11 mouse cellular contexts compared by ENCODE assay signal in genomic region chr10:108191381-108191787, GRCm38 (mm10). TPM values are rescaled to one million over a fixed set of nuclear protein-coding genes. Genes with fewer than 3 reads are reported as not detected.
DNase-seq lines count a peak whose midpoint lies in the region; ATAC-seq and TF ChIP-seq lines count a peak whose summit lies in the region.
"Had no signal": no experiment of that assay in that cellular context is flagged by ENCODE, and none has a peak within 500 bp of the region (broad histone marks: within the 10 kb centered on the region; RNA-seq: fewer than 3 reads in every experiment).

No protein-coding gene starts in this region.

- no peak overlapping the region for H3K9ac ChIP-seq in liver, embryonic 15.5 days
- H3K9ac ChIP-seq: limb, embryonic 15.5 days had no signal

- peak overlapping the region; percentile 14; the same call in 1 of the 2 replicates for H3K4me2 ChIP-seq in liver, embryonic 15.5 days
- H3K4me2 ChIP-seq: limb, embryonic 15.5 days had no signal

- peak; percentile 18 for DNase-seq in kidney, adult 9 months
- DNase-seq in kidney, postnatal 14 days = no peak
- peak; percentile 90 for DNase-seq in A20 (ENCODE audit: low read depth, low spot score)
- peak; percentile 36 for DNase-seq in G1E (ENCODE audit: low spot score)
- no peak for DNase-seq in embryo, embryonic 9.5 days (ENCODE audit: extremely low spot score)
- no peak for DNase-seq in testis, postnatal 10 days (ENCODE audit: low spot score)
- DNase-seq: embryo, embryonic 11 days; kidney, adult 8-10 months had no signal

- no peaks in the 10 kb centered on the region for H3K27me3 ChIP-seq in G1E (ENCODE audit: insufficient read depth, low read length)
- no peaks in the 10 kb centered on the region for H3K27me3 ChIP-seq in liver, embryonic 15.5 days
- H3K27me3 ChIP-seq: limb, embryonic 15.5 days had no signal

- peak overlapping the region; percentile 43; the same call in 1 of the 2 replicates for H3K27ac ChIP-seq in liver, embryonic 15.5 days (replicated peaks)
- H3K27ac ChIP-seq: limb, embryonic 15.5 days had no signal

- H3K4me1 ChIP-seq in G1E (ENCODE audit: insufficient read depth, low read depth, low read length) = peaks cover 17% of the 10 kb centered on the region
- peaks cover 4% of the 10 kb centered on the region; the same call in 1 of the 2 replicates for H3K4me1 ChIP-seq in liver, embryonic 15.5 days (replicated peaks)
- H3K4me1 ChIP-seq: limb, embryonic 15.5 days had no signal

- no peaks in the 10 kb centered on the region for H3K9me3 ChIP-seq in G1E (replicated peaks)
- no peaks in the 10 kb centered on the region for H3K9me3 ChIP-seq in liver, embryonic 15.5 days (replicated peaks)
- H3K9me3 ChIP-seq: limb, embryonic 15.5 days had no signal

- no peak for TF ChIP-seq CTCF in G1E (IDR thresholded peaks at IDR 0.05; ENCODE audit: low read depth, low read length)

- WGBS in liver, embryonic 15.5 days (ENCODE audit: insufficient replicate concordance) = 29% methylated on average over 8 of the region's 8 CpGs

- ATAC-seq in G1E (ENCODE audit: extremely low read depth, insufficient number of reproducible peaks, low FRiP score, poor library complexity, severe bottlenecking) = peak; percentile 67
- ATAC-seq in liver, embryonic 15.5 days (ENCODE audit: insufficient read depth) = peak; percentile 42
- no peak for ATAC-seq in CD4-positive, CD25-positive, alpha-beta regulatory T cell, adult 4 months

- no peak overlapping the region; the same call in 1 of the 2 replicates for H3K4me3 ChIP-seq in G1E (ENCODE audit: low read depth, low read length)
- H3K4me3 ChIP-seq in liver, embryonic 15.5 days (replicated peaks) = no peak overlapping the region
- H3K4me3 ChIP-seq: limb, embryonic 15.5 days had no signal

- peaks cover 11% of the 10 kb centered on the region for H3K36me3 ChIP-seq in G1E (replicated peaks)
- no peaks in the 10 kb centered on the region for H3K36me3 ChIP-seq in liver, embryonic 15.5 days (replicated peaks)
- H3K36me3 ChIP-seq: limb, embryonic 15.5 days had no signal

RNA-seq across cellular contexts. Expression of gene Ppp1r12a, which starts 29.4 kb away (rescaled TPM):
- 146 and 166 TPM in 2 replicates for total RNA-seq in G1E (2014; fragmentation: Nextera tagmentation)
- total RNA-seq in G1E (2017) = 128 and 168 TPM in 2 replicates
- polyA plus RNA-seq in G1E (2012) = 10.9 and 15.1 TPM in 2 replicates
- 30.4 and 31.5 TPM in 2 replicates for polyA plus RNA-seq in liver, embryonic 15.5 days (2015; fragmentation: Nextera tagmentation; extraction: Ambion mirVana)
- 100 to 1,000 TPM; 272 to 280 TPM for polyA plus RNA-seq in CD4-positive, CD25-positive, alpha-beta regulatory T cell, adult 4 months (2017; shearing (Covaris generic))

Comparison
In these comparisons a context has a peak if more than half of its experiments do, and no peak if none do; other contexts are left out.
1. DNase-seq: peak in kidney, adult 9 months (single experiment), A20 (single experiment) and G1E (single experiment); none in kidney, postnatal 14 days (single experiment), embryo, embryonic 9.5 days (single experiment) and testis, postnatal 10 days (single experiment).